Mouse (Mus musculus) B cell, adult 62 days (primary cell): Measurements from ENCODE around the gene Hspa1a. TPM values are rescaled to one million over a fixed set of nuclear protein-coding genes. Genes with fewer than 3 reads are reported as not detected.

Experiments used
- total RNA-seq: library from RNA; stranded (reverse); gene quantifications from 4 replicates; pipeline ENCODE4 v1.2.4, GENCODE M21; 2023

The Hspa1a gene
- total RNA-seq, result 69.3 to 362 TPM (median 119 TPM) in 4 replicates

DNA sequence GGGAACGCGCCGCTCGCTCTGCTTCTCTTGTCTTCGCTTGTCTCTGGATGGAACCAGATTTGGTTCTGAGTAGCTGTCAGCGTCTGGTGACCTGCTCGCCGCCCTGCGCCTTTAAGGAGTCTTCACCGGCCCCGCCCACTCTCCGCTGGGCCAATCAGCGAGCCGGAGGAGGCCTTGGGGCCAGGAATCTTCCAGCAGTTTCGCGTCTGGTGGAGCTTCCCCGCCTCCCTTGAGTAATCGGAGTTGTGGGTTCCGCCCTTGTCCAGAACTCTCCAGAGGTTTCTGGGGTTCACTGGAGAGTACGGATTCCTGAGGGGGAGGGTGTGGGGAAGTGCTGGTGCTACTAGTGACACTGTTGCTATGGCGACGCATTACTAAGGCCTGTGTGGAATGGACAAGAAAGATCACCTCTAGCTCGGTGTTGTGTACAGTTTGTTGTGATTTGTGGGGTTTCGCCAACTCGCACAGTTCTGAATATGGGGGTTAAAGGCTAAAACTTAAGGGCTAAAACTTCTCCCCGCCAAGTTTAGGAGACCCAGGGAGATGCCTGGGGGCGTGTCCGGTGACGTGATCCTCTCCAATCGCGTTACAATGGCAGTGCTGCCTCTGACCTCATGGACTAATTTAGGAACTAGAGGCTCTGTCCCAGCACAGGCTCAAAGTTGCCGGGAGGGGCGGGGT, at the start of gene Hspa1a, which contains the start of gene Hspa1l:
Gene Hspa1a (minus strand): TSS at position 88 of the 681 bp plus-strand sequence.
Gene Hspa1l (plus strand): TSS at position 635 of the 681 bp plus-strand sequence.

DNA sequence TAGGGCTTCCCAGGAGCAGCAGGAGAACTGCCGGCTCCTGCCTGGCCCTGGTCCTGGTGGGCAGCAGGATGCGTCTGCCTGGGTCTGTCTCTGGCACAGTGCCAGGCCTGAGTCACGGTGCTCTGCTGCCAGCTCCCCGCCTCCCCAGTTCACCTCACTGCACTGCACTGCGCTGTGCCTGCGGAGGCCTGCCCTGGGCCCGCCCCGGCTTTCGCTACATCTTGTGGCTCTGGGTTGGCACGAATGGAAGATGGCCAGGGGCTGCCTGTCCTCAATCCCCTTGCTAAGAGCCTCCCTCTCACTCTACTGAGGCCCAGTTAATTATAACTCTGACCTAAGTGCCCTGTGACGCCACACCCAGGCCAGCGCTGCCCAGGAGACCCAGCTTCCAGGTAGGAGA, 44.4 kb upstream of the Hspa1a start, which contains the start of gene Vwa7:
Gene Vwa7 (plus strand): TSS at position 204 of the 400 bp plus-strand sequence.

DNA sequence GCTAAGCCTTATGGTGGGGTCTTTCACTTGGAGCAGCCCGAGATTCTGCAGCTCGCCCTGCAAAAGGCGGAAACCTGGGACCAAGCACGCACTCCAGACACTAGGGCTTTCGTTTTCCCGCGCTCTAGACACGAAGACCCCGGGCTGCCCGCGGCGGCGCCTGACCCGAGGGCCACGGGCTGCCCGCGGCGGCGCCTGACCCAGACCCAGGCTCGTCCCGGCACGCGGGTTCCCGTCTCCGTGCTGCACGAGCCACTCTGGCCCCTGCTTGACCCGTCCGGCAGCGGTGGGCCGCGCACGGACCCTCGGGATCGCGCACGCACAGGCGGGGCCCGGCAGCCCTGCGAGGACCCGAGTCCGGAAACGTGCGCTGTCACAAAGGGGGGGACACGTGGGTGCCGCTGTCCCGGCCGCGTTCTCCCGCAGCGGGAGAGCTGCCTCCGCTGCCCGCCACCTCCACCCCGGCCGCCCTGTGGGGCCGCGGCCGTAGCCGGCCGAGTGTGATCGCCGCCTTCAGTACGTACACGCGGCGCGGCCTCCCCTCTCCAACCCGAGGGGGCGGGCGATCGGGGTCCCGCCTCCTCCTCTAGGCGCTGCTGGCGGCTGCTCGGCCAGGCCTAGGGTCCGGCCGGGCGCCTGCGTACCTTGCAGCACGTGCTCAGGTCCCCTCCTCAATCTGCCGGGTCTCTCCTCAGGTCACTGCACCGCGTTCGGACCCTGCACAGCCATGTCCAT, 28.9 kb upstream of the Hspa1a start, which contains the start of gene Vars:
Gene Vars (plus strand): TSS at position 271 of the 735 bp plus-strand sequence.

DNA sequence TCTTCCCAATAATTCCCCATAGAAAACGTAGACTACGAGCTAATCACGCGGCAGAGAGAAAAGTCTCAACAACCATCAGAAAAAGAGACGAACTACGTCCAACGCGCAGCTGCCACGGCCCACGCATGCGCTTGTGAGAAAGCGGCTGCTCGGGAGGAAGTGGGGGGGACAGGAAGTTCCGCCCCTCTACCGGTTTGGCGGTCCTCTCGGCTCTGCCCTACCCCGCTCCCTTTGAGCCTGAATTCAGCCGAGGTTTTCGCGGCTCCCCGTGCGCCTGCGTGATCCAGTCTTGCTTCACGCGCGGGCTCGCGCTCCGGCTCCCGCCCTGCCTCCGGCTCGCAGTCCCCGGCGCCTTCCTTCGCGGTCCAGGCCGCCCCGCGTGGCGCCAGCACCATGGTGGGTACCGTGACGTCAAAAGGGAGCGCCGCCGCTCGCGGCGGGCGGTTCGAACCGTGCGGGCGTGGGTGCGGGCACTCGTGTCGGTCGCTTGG, 9.8 kb upstream of the Hspa1a start, which contains the start of gene Lsm2:
Gene Lsm2 (plus strand): TSS at position 173 of the 491 bp plus-strand sequence.

DNA sequence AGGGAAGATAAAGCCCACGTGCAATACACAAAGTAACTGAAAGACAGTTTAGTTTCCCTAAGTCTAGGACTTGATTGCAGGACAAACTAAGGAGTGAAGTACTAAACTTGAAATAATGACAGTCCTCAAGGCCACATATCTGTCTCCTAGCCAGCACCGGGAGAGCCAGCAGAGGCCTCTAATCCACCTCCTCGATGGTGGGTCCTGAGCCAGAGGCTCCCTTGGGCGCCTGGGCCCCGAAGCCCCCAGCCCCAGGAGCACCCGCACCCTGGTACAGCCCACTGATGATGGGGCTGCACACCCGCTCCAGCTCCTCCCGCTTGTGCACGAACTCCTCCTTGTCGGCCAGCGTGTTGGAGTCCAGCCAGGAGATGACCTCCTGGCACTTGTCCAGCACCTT, 2.1 kb downstream of the Hspa1a start, which contains the start of gene Gm20481:
Gene Gm20481 (plus strand): TSS at position 91 of the 400 bp plus-strand sequence.

DNA sequence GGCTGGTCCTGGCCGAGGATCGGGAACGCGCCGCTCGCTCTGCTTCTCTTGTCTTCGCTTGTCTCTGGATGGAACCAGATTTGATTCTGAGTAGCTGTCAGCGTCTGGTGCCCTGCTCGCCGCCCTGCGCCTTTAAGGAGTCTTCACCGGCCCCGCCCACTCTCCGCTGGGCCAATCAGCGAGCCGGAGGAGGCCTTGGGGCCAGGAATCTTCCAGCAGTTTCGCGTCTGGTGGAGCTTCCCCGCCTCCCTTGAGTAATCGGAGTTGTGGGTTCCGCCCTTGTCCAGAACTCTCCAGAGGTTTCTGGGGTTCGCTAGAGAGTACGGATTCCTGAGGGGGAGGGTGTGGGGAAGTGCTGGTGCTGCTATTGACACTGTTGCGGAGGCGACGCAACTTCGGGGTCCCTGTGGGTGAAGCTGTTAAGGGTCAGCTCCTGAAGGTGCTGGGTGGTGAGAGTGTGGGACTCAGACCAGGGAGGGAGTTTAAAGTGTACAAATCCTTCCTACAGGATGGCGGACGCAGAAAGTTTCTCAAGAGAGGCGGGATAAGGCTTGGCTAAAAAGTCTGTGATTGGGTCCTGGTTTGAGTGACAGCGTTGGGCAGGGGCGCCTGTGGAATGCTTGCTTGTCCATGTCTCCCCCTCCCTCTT, 12.7 kb downstream of the Hspa1a start, which contains the start of gene Hspa1b:
Gene Hspa1b (minus strand): TSS at position 109 of the 649 bp plus-strand sequence.

DNA sequence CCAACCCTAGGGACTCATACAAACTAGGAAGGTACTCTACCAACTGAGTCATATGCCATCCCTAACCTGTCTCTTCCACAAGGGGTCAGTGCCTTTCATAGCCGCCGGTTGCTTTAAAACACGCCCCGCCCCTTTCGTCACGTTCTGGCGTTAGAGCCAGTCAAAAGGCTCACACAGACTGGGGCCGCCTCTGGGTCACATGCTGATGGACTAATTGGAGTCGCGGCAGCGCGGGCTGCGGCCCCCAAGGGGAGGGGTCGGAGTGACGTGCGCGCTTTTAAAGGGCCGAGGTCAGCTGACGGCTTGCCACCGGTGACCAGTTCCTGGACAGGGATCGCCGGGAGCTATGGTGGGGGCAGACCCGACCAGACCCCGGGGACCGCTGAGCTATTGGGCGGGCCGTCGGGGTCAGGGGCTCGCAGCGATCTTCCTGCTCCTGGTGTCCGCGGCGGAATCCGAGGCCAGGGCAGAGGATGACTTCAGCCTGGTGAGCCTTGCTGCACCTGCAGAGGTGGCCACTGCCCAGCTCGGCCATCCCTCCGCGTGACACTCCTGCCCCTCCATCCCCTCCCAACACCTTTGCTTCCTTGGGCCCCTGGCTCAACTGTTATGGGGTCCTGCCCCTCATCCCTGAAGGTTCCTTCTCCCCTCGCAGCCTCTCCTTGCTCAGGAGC, 40.8 kb downstream of the Hspa1a start, which contains the start of gene Neu1:
Gene Neu1 (plus strand): TSS at position 193 of the 674 bp plus-strand sequence.

Other genes starting within 250 kb of the Hspa1a start
- gene C4b, start 228.3 kb downstream of the Hspa1a start, total RNA-seq, result 1.5 to 2.8 TPM (median 2.1 TPM) in 4 replicates
- not detected in 4 replicates for gene Cyp21a1, start 167.6 kb downstream of the Hspa1a start, total RNA-seq
- gene Stk19, start 135.2 kb downstream of the Hspa1a start, total RNA-seq, result 70.2 to 78.8 TPM (median 74.6 TPM) in 4 replicates
- 83.3 to 87.2 TPM (median 86.2 TPM) in 4 replicates for gene Dxo, start 135.1 kb downstream of the Hspa1a start, total RNA-seq
- 99.2 to 119 TPM (median 104 TPM) in 4 replicates for gene Skiv2l, start 121.9 kb downstream of the Hspa1a start, total RNA-seq
- gene Nelfe, start 121.8 kb downstream of the Hspa1a start, total RNA-seq, result 31.6 to 38.4 TPM (median 32.6 TPM) in 4 replicates
- gene Cfb, start 109.6 kb downstream of the Hspa1a start, total RNA-seq, result 0.60 TPM in 1 of 4 replicates, not detected in the others
- 11.5 to 12.8 TPM (median 11.9 TPM) in 4 replicates for gene Zbtb12, start 92.7 kb downstream of the Hspa1a start, total RNA-seq
- not detected in 4 replicates for gene Gm20547, start 90.1 kb downstream of the Hspa1a start, total RNA-seq
- 1.6 to 3.1 TPM (median 3.1 TPM) in 4 replicates for gene C2, start 73.9 kb downstream of the Hspa1a start, total RNA-seq
- gene Ehmt2, start 73.7 kb downstream of the Hspa1a start, total RNA-seq, result 145 to 166 TPM (median 150 TPM) in 4 replicates
- gene Slc44a4, start 57.7 kb downstream of the Hspa1a start, total RNA-seq, result not detected in 4 replicates
- gene Neu1, start 40.9 kb downstream of the Hspa1a start, total RNA-seq, result 91.5 to 104 TPM (median 98.0 TPM) in 4 replicates
- 143 to 677 TPM (median 225 TPM) in 4 replicates for gene Hspa1b, start 12.9 kb downstream of the Hspa1a start, total RNA-seq
- gene Gm20481, start 2.2 kb downstream of the Hspa1a start, total RNA-seq, result 1.1 TPM in 1 of 4 replicates, not detected in the others
- 0.24 to 0.40 TPM in 2 of 4 replicates, not detected in the others for gene Hspa1l, start 547 bp upstream of the Hspa1a start, total RNA-seq
- gene Lsm2, start 9.7 kb upstream of the Hspa1a start, total RNA-seq, result 27.8 to 35.0 TPM (median 28.9 TPM) in 4 replicates
- gene Vars, start 28.8 kb upstream of the Hspa1a start, total RNA-seq, result 237 to 278 TPM (median 258 TPM) in 4 replicates
- gene Vwa7, start 44.4 kb upstream of the Hspa1a start, total RNA-seq, result 0.28 to 0.52 TPM (median 0.30 TPM) in 4 replicates
- gene Sapcd1, start 55.9 kb upstream of the Hspa1a start, total RNA-seq, result 3.0 to 6.4 TPM (median 4.1 TPM) in 4 replicates
- gene Msh5, start 74.6 kb upstream of the Hspa1a start, total RNA-seq, result 8.7 to 15.9 TPM (median 11.2 TPM) in 4 replicates
- 185 to 195 TPM (median 191 TPM) in 4 replicates for gene Clic1, start 77.8 kb upstream of the Hspa1a start, total RNA-seq
- 2.2 to 6.0 TPM (median 4.3 TPM) in 4 replicates for gene Ddah2, start 86.9 kb upstream of the Hspa1a start, total RNA-seq
- not detected in 4 replicates for gene Ly6g6c, start 93.2 kb upstream of the Hspa1a start, total RNA-seq
- not detected in 4 replicates for gene Mpig6b, start 94.0 kb upstream of the Hspa1a start, total RNA-seq
- not detected in 4 replicates for gene Ly6g6e, start 104.7 kb upstream of the Hspa1a start, total RNA-seq
- gene Ly6g6d, start 105.9 kb upstream of the Hspa1a start, total RNA-seq, result not detected in 4 replicates
- not detected in 4 replicates for gene Ly6g6f, start 113.5 kb upstream of the Hspa1a start, total RNA-seq
- 72.8 to 85.6 TPM (median 76.5 TPM) in 4 replicates for gene Abhd16a, start 117.1 kb upstream of the Hspa1a start, total RNA-seq
- gene Ly6g5c, start 136.1 kb upstream of the Hspa1a start, total RNA-seq, result not detected in 4 replicates
- gene Ly6g5b, start 143.3 kb upstream of the Hspa1a start, total RNA-seq, result 0.66 to 1.6 TPM (median 1.3 TPM) in 4 replicates
- 19.6 to 24.1 TPM (median 22.1 TPM) in 4 replicates for gene Gpank1, start 149.3 kb upstream of the Hspa1a start, total RNA-seq
- 114 to 130 TPM (median 122 TPM) in 4 replicates for gene Csnk2b, start 149.9 kb upstream of the Hspa1a start, total RNA-seq
- 12.0 to 17.1 TPM (median 14.5 TPM) in 4 replicates for gene D17H6S53E, start 154.2 kb upstream of the Hspa1a start, total RNA-seq
- 1.2 to 1.6 TPM in 2 of 4 replicates, not detected in the others for gene Apom, start 159.9 kb upstream of the Hspa1a start, total RNA-seq
- gene Bag6, start 163.0 kb upstream of the Hspa1a start, total RNA-seq, result 465 to 496 TPM (median 476 TPM) in 4 replicates
- 337 to 364 TPM (median 345 TPM) in 4 replicates for gene Prrc2a, start 192.7 kb upstream of the Hspa1a start, total RNA-seq
- gene Aif1, start 203.9 kb upstream of the Hspa1a start, total RNA-seq, result 2.7 to 6.9 TPM (median 4.0 TPM) in 4 replicates
- gene Lst1, start 216.3 kb upstream of the Hspa1a start, total RNA-seq, result 33.5 to 53.9 TPM (median 46.9 TPM) in 4 replicates
- 591 to 612 TPM (median 606 TPM) in 4 replicates for gene Ltb, start 222.3 kb upstream of the Hspa1a start, total RNA-seq
- gene Tnf, start 229.9 kb upstream of the Hspa1a start, total RNA-seq, result 9.1 to 13.6 TPM (median 11.4 TPM) in 4 replicates
- 39.2 to 45.1 TPM (median 41.7 TPM) in 4 replicates for gene Lta, start 233.2 kb upstream of the Hspa1a start, total RNA-seq
- not detected in 4 replicates for gene Gm16181, start 248.7 kb upstream of the Hspa1a start, total RNA-seq